Mouse (Mus musculus) retina, adult 2 months (tissue): ENCODE measurements around the gene Wfdc6a.

Experiments used
- DNase-seq: peaks from one replicate; pipeline ENCODE4 v3.0.0-alpha.2; 2012; ENCODE audit warnings: low read depth, low spot score

The Wfdc6a gene

GRCm38 (mm10) chr2:164549963-164550894 is 35.0 kb downstream of the Wfdc6a start:
- DNase-seq: peak; percentile 41

- no peak for DNase-seq
Observed at GRCm38 (mm10) chr2:164549338-164549737, 35.9 kb downstream of the Wfdc6a start.

- DNase-seq: no peak
Observed at GRCm38 (mm10) chr2:164544454-164545097, 40.7 kb downstream of the Wfdc6a start.

DNA sequence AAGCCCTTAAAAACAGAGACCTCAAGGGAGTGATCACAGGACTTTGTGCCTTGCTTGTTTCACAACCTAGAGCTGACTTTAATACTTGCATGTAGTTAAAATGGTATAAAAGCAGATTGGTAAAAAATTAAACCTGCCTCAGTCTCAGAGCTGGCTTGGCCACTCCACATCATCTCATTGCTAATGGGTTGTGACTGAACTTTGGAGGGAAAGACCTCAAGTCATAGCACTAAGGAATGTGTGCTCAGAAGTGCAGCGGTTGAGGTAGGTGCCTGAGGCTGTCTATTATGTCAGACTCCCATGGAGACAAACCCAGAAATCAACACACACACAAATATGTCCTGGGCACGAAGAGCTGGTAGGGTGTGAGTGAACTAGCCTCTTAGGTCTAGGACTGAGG is 41.5 kb downstream of the Wfdc6a start:
- DNase-seq: no peak

GRCm38 (mm10) chr2:164542598-164542997 is 42.6 kb downstream of the Wfdc6a start:
- no peak for DNase-seq

DNA sequence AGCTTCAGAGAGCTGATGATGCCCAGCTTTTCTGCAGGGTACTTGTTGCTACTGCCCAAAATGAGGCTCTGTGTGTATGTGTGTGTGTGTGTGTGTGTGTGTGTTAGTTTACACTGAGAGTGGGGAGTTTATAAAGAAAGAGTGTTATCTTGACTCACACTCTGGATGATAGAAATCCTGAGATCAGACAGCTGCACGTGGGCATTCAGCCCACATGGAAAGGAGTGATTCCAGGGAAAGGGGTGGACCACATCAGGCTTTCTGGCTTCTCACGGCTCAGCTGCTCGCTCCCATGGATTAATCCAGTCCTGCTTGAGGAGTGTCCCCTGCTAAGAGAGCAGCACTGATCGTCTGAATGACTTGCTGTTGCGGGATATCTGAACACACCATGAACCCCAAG is 43.1 kb downstream of the Wfdc6a start:
- DNase-seq: no peak

GRCm38 (mm10) chr2:164540652-164541427 is 44.4 kb downstream of the Wfdc6a start:
- no peak for DNase-seq

DNA sequence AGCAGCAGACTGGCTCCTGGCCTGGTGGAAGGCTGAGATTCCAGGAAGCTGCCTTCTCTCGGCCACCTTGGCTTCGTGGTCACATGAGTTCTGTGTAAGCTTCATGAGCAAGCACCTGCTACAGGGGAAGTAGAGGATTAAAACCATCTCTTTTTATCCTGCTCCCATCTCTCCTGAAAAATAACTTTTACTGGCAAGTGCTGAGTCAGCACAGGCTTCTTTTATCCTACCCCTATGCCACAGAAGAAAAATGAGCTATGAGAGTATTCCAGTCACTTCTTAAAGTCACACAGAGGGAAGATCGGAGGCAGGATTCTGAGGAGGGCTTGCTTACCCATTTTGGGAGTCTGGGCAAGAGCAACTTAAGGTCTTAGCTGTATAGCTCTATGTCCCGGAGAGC is 48.2 kb downstream of the Wfdc6a start:
- DNase-seq: no peak

- no peak for DNase-seq
Observed at GRCm38 (mm10) chr2:164534315-164534714, 50.9 kb downstream of the Wfdc6a start.

DNA sequence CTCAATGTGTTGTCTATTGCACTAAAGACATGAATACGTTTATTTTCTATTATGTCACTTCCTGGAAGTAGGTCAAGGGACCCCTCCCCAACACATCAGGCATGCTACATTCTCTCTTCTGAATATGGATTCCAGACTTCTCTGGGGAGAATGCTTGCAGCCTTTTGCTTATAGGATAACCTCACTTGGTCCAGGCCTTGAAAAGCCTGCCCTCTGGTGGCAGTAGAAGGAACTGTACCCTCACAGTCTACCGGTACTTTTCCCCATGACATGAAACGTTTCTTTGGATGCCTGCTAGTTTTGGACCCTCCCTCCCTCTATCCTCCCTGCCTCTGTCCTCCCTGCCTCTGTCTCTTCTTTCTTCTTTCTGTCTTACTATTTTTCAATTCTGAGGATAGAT is 54.1 kb downstream of the Wfdc6a start:
- DNase-seq: peak; percentile 40
